Mouse (Mus musculus) brown adipose tissue, adult 24 weeks (tissue): Measurements from ENCODE around the gene Tcte2. TPM values are rescaled to one million over a fixed set of nuclear protein-coding genes. Genes with fewer than 3 reads are reported as not detected.
A peak's percentile ranks its signal among the peaks of the same experiment; 100 is the strongest.

ENCODE experiments used
- H3K27ac ChIP-seq: fragments of 200-500 bp; replicated peaks from 2 replicates; pipeline ENCODE4 v1.5.1; 2012; ENCODE audit warnings: low read depth, mild to moderate bottlenecking, low read length
- H3K4me1 ChIP-seq: fragments of 200-500 bp; 2 replicates; pipeline ENCODE4 v1.6.1; 2012; ENCODE audit warnings: low read length, mixed read lengths; ENCODE audit not compliant: control insufficient read depth, insufficient read depth, insufficient read length
- H3K4me3 ChIP-seq: fragments of 200-500 bp; 2 replicates; pipeline ENCODE4 v1.5.1; 2012; ENCODE audit warnings: low read depth, mild to moderate bottlenecking, low read length, moderate library complexity; ENCODE audit not compliant: insufficient read depth
- polyA plus RNA-seq: library from polyadenylated mRNA; stranded (reverse); fragments of >200 nt; gene quantifications from 2 replicates; pipeline ENCODE4 v1.2.4, GENCODE M21; 2012; ENCODE audit not compliant: missing spikeins, insufficient read depth, insufficient read length

The Tcte2 gene
- polyA plus RNA-seq, 1 experiment, result not detected

DNA sequence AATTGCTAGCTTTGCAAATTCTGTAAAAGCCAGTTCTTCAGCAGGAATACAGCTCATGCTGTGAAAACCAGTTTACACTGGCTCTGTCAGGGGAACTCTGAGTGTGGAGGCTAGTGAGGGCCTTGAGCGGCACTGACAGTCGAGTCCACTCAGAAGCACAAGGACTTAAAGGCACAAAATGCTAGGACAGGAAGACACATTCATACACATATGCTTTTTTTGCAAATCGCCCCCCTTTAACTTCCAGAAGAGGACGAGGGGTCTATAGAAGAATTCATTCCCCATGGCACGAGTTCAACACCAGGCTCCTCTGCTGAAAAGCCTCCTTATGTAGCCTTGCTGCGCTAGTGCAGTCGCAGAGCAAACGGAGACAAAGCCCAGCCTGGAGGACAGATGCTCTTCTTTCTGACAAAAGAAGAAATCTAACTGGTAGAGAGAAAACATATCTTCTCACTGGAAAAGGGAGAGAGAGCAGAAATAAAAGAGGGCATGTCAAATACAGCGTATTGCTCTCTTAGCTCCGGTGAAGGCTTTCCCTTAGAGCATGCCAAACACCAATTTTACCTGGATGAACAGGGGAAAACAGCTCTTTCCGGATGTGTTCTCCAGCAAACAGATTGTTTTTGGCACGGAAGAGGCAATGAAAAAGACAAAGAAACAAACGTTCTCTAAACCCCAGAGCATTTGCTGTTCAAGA is 2.3 kb downstream of the Tcte2 start:
- no peaks in the 10 kb centered on the region for H3K4me1 ChIP-seq
- H3K27ac ChIP-seq, result peak overlapping the region; percentile 90
- peak overlapping the region; percentile 93 for H3K4me3 ChIP-seq

DNA sequence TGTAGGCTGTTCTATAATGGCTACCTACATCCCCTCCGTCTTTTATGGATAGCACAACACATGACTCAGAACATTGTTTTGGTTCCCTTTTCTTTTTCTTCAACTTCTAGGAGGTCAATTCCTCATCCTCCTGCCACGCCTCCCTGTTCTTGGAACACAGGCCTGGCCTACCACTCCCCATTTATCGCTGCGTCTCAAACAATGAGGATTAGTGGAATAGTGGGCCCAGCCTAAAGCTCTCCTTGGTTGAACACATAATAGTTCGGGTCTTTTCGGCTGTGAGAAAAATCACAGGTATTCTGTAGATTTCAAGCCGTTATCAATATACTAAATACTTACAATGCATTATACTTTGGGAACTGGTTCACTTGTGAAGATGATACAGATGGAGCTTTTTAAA is 3.0 kb downstream of the Tcte2 start:
- Histone ChIP-seq H3K4me3 (peak overlapping the region; percentile 93; the same call in 1 of the 2 replicates), H3K27ac (no peak overlapping the region)

GRCm38 (mm10) chr17:13754940-13755339 is 6.7 kb downstream of the Tcte2 start:
- Histone ChIP-seq H3K4me1 (no peaks in the 10 kb centered on the region), H3K4me3 (no peak overlapping the region), H3K27ac (no peak overlapping the region)

More for the DNA sequence above, 3.0 kb downstream of the Tcte2 start:
- H3K4me1 ChIP-seq, result no peaks in the 10 kb centered on the region

GRCm38 (mm10) chr17:13753918-13754317 is 7.7 kb downstream of the Tcte2 start:
- no peak overlapping the region for H3K4me3 ChIP-seq
- no peak overlapping the region for H3K27ac ChIP-seq

DNA sequence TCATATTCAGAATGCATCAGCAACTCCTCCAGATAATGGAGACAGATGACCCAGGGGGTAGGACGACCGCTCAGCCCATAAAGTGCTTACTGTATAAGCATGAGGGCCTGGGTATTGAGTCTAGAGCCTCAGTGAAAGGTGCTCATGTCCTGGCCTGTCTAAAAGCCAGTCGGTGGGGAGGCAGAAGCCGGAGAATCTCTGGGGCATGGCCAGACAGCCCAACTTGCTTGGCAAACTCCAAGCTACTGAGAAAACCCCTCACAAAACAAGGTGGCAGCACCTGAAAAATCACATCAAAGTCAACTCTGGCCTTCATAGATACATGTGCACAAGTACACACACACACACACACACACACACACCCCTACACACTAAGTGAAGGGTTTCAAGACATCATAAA is 12.6 kb downstream of the Tcte2 start:
- H3K4me3 ChIP-seq, result no peak overlapping the region
- no peak overlapping the region for H3K27ac ChIP-seq
- H3K4me1 ChIP-seq, result no peaks in the 10 kb centered on the region

More at GRCm38 (mm10) chr17:13753918-13754317, 7.7 kb downstream of the Tcte2 start:
- H3K4me1 ChIP-seq, result no peaks in the 10 kb centered on the region

DNA sequence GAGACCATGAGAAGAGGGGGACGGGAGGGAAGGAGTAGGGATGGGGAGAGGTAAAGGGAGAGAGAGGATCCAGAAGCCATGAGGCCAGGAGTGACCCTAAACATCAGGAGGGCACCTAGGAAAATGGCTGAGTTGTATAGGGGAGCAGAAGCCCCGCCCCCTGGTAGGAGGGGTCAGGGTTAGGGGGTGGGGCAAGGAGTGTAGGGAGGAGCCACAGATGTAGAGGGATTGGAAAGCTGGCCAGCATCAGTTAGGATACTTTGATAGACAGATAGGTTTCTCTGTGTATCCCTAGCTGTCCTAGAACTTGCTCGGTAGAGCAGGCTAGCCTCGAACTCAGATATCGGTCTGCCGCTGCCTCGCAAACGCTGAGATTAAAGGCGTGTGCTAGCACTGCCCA is 13.9 kb downstream of the Tcte2 start:
- H3K27ac ChIP-seq, result no peak overlapping the region
- no peaks in the 10 kb centered on the region for H3K4me1 ChIP-seq
- no peak overlapping the region for H3K4me3 ChIP-seq

GRCm38 (mm10) chr17:13746330-13746729 is 15.3 kb downstream of the Tcte2 start:
- Histone ChIP-seq H3K4me3 (no peak overlapping the region), H3K4me1 (no peaks in the 10 kb centered on the region), H3K27ac (no peak overlapping the region)

DNA sequence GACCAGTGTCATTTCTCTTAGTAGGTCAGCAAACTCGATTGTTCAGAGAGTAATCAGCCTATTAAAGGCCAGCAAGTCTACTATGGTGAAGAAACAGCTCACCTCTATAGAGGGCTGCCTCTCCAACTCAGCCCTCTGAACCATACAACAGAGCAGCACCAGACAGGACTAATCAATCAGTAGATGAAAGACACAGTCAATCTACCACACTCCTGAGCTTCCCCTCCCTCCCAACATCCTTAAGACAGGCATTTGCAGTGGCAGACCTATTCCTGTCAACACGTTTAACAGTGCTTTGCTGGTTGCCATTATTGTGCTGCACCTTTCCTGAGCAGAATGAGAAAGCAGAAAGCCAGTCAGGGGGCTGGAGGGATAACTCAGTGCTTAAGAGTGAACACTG is 16.3 kb downstream of the Tcte2 start:
- no peaks in the 10 kb centered on the region for H3K4me1 ChIP-seq
- no peak overlapping the region for H3K27ac ChIP-seq
- H3K4me3 ChIP-seq, result no peak overlapping the region

- H3K27ac ChIP-seq, result no peak overlapping the region
- no peak overlapping the region for H3K4me3 ChIP-seq
- H3K4me1 ChIP-seq, result no peaks in the 10 kb centered on the region
These were observed 16.8 kb downstream of the Tcte2 start for GRCm38 (mm10) chr17:13744824-13745223.

DNA sequence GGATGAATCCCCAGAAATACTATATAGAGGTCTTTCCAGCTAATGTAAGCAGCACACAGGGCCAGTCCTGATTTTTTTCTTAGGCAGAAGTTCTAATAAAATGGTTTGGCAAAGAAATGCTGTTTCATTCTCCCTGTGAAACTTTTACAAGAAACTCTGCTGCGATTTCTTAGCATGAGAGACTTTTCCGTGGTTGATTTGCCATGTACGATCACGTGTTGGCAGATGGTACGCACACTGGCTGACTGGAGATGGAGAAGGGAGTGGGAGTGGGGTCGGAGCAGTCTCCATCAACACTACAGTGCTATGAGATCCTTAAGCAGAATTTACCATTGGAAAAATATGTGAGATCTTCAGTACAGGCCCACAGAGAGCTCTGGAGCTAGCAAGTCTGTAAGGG is 17.4 kb downstream of the Tcte2 start:
- H3K4me3 ChIP-seq, result no peak overlapping the region
- H3K27ac ChIP-seq, result no peak overlapping the region
- H3K4me1 ChIP-seq, result no peaks in the 10 kb centered on the region

- peaks cover 3% of the 10 kb centered on the region; the same call in 1 of the 2 replicates for H3K4me1 ChIP-seq
- no peak overlapping the region for H3K27ac ChIP-seq
- H3K4me3 ChIP-seq, result no peak overlapping the region
These were observed 17.9 kb downstream of the Tcte2 start for GRCm38 (mm10) chr17:13743709-13744079.

DNA sequence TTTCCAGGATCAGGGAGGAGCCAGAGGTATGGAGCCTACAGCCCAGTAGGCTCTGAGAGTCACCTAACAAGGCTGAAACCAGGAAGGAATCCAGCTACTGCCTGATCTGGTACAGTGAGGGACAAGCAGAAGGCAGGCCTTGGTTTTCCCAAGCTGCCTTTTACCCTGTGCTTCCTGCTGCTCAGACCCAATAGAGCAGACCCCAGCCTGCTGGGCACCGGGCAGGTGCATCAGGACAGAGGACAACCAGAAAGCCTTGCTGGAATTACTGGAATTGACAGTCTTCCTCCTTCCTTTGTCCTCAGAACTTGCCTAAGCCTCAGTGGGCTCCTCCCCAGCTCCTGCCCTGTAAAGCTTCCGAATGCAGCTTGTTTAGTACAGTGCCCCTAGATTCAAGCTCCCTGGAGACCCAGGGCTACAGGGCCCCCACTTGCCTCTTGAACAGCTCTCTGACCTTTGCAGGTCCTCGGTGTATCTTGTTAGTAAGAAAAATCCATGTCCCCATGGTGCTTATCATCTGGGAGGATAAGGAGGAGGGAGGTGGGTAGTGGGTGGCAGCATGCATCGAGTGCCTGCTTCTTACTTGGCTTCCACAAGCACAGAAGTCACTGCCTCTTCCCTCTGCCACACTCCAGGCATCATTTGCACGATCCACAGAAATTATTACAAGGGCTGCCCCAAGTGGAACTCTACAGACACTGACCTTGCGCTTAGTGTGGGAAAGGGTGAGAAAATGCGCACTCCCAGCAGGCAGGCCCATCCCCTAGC is 18.5 kb downstream of the Tcte2 start:
- Histone ChIP-seq H3K4me3 (no peak overlapping the region), H3K27ac (no peak overlapping the region), H3K4me1 (peaks cover 9% of the 10 kb centered on the region; the same call in 1 of the 2 replicates)

DNA sequence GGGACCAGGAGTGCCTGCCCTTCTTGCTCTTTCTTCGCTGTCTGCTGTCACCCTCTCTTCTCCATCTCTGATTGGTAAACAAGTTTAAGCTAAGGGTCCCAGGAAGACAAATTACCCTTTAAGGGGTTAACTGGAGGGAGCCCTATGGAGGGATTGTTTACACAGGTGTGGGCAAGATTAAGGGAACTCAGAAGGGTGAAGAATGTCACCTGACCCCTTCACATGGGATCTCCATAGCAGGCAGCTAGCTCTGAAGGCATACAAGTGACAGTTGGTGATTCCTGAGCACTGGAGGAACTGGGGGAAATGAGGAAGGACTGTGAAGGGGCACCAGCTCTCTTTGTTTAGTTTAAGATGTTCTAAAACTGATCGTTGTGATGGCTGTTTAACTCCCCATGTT is 19.3 kb downstream of the Tcte2 start:
- Histone ChIP-seq H3K27ac (no peak overlapping the region), H3K4me1 (peaks cover 15% of the 10 kb centered on the region; the same call in 1 of the 2 replicates), H3K4me3 (no peak overlapping the region)

DNA sequence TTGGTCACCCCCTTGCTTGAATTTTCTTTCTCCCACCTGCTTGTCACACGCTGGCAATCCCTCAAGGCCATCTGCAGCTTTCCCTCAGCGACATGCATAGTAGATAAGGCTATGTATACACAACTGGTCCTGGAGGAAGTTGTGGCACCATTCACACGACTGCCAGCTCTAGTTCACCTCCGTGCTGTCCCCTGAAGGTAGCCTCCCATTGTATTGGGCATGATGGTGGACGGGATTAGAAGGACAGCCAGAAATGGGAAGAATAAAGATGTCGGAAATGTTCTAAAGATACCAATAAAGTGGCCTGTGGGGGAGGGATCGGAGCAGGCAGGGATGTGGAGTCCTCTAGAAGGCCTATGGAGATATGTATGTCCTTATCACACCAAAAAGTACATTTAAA is 20.0 kb downstream of the Tcte2 start:
- Histone ChIP-seq H3K4me1 (peaks cover 17% of the 10 kb centered on the region), H3K27ac (no peak overlapping the region), H3K4me3 (no peak overlapping the region)

DNA sequence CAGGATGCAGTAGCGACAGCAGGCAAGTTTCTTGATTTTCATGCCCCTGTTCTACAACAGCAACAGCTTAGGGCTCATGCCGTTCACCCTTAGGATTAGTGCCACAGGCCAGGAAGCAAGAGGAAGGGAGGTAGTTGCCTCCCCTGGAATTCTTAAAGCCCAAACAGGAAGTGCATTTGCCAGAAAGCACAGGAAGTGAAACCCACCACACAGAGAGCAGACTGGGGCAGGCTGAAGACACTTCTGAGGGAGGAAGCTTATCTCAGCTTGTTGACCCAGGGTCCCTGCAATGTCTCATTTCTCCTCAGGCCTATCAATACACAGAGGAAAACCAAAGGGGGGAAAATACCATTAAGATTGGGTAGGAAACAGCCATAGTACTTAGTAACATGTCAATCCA is 20.8 kb downstream of the Tcte2 start:
- no peak overlapping the region for H3K4me3 ChIP-seq
- H3K27ac ChIP-seq, result 0 out of 2 replicates have a peak overlapping the region, but pooled peaks have one; percentile 33
- peaks cover 17% of the 10 kb centered on the region for H3K4me1 ChIP-seq

GRCm38 (mm10) chr17:13739981-13740380 is 21.6 kb downstream of the Tcte2 start:
- H3K27ac ChIP-seq, result no peak overlapping the region

More at GRCm38 (mm10) chr17:13739981-13740380, 21.6 kb downstream of the Tcte2 start:
- no peak overlapping the region for H3K4me3 ChIP-seq
- H3K4me1 ChIP-seq, result peaks cover 17% of the 10 kb centered on the region
